Mouse (Mus musculus) lung, embryonic 14.5 days (tissue): ENCODE measurements at regions not wholly inside any gene's neighbourhood (a gene's known extent, or its start where the extent isn't known, plus 50 kb on each side); places are given as distances from the start of the nearest gene placed in this dataset.

Experiments
- ATAC-seq: fragments of 200-750 bp; cut with Nextera tagmentation; 2 replicates; pipeline ENCODE4 v1.8.0; 2017; ENCODE audit warnings: mild to moderate bottlenecking, moderate TSS enrichment, moderate library complexity; ENCODE audit not compliant: insufficient read depth
- DNase-seq: peaks from one replicate; pipeline ENCODE4 v3.0.0-alpha.2; 2015
- H3K27ac ChIP-seq: fragments of 300-500 bp; sonication (generic); 2 replicates; pipeline ENCODE4 v1.5.1; 2014; ENCODE audit warnings: low read depth, mild to moderate bottlenecking, moderate library complexity
- H3K27me3 ChIP-seq: fragments of 300-500 bp; sonication (generic); 2 replicates; pipeline ENCODE4 v1.6.1; 2014; ENCODE audit warnings: low read length, control low read depth; ENCODE audit not compliant: insufficient read depth
- H3K36me3 ChIP-seq: fragments of 300-500 bp; sonication (generic); 2 replicates; pipeline ENCODE4 v1.6.1; 2014; ENCODE audit warnings: control low read depth; ENCODE audit not compliant: insufficient read depth
- H3K4me1 ChIP-seq: fragments of 300-500 bp; sonication (generic); 2 replicates; pipeline ENCODE4 v1.6.1; 2014; ENCODE audit warnings: antibody characterized with exemption, control low read depth; ENCODE audit not compliant: insufficient read depth
- H3K4me2 ChIP-seq: fragments of 300-500 bp; sonication (generic); 2 replicates; pipeline ENCODE4 v1.6.1; 2014; ENCODE audit warnings: mild to moderate bottlenecking
- H3K4me3 ChIP-seq: fragments of 300-500 bp; sonication (generic); 2 replicates; pipeline ENCODE4 v1.5.1; 2014; ENCODE audit warnings: low read depth, low read length
- H3K9ac ChIP-seq: fragments of 300-500 bp; sonication (generic); 2 replicates; pipeline ENCODE4 v1.6.1; 2014
- H3K9me3 ChIP-seq: fragments of 300-500 bp; sonication (generic); 2 replicates; pipeline ENCODE4 v1.6.1; 2016; ENCODE audit warnings: low read depth, low read length, control low read depth
- CTCF ChIP-seq: IDR thresholded peaks from 2 replicates; pipeline ENCODE4 v1.5.1; 2016; ENCODE audit warnings: antibody characterized with exemption, low read depth
- WGBS: fragments of 180-500 bp; shearing (Covaris S2); extraction: QIAGEN DNeasy Blood & Tissue Kit; methylation state at CpG from one replicate; pipeline ENCODE4 v1.1.7; 2014; 5-methylcytosine and 5-hydroxymethylcytosine counted together

- Histone ChIP-seq H3K36me3 (no peaks in the 10 kb centered on the region), H3K4me1 (no peaks in the 10 kb centered on the region), H3K4me2 (no peak overlapping the region), H3K27ac (no peak overlapping the region), H3K27me3 (no peaks in the 10 kb centered on the region), H3K4me3 (no peak overlapping the region), H3K9ac (no peak overlapping the region), H3K9me3 (no peaks in the 10 kb centered on the region)
- ATAC-seq (no peak), DNase-seq (no peak)
- no peak for TF ChIP-seq CTCF
- WGBS, result 58% methylated on average over 5 of the region's 5 CpGs
These were observed 274.2 kb upstream of the Clint1 start for GRCm38 (mm10) chr11:45577469-45578154.

- Histone ChIP-seq H3K4me3 (no peak overlapping the region), H3K4me2 (no peak overlapping the region), H3K27me3 (no peaks in the 10 kb centered on the region), H3K36me3 (no peaks in the 10 kb centered on the region), H3K27ac (no peak overlapping the region), H3K4me1 (no peaks in the 10 kb centered on the region), H3K9me3 (no peaks in the 10 kb centered on the region), H3K9ac (no peak overlapping the region)
- no peak for ATAC-seq
- DNase-seq, result no peak
- WGBS, result 38% methylated on average over 3 of the region's 3 CpGs
- TF ChIP-seq CTCF, result no peak
These were observed 259.5 kb upstream of the Clint1 start for GRCm38 (mm10) chr11:45592335-45592734.

DNA sequence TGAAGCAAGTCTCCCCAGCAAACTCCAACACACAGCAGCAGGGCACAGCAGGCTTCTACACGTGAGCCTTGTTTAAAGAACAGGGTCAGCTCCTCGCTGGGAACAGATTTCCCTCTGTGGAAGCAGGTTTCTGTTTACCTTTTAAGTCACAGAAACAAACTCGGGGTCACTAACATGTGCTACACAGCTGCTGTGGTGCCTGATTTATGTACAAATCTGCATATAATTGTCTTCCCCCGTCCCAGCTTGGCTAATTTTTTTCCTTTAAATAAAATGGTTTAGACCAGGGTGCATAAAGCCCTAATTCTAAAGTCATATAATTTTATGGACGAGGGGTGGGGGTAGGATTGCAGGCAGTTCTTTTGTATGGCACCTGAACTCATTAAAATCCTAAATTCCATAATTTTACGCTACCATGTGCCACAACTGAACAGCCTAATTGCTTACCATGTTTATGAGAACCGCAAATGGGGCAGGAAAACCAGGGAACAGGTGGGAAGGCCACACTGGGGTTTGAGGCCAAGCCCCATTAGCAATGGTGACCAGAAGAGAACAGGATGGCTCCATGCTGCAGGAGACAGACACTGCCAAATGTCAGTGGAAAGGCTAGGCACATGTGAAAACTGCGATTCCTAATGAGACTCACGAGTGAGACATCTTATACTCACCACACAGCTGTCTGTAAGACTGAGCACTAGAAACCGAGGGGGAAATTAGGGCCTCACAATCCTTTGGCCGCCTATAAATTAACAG lies 258.8 kb upstream of the Clint1 start:
- DNase-seq (no peak), ATAC-seq (no peak)
- Histone ChIP-seq H3K9ac (no peak overlapping the region), H3K4me2 (no peak overlapping the region), H3K4me1 (no peaks in the 10 kb centered on the region), H3K27ac (no peak overlapping the region), H3K27me3 (no peaks in the 10 kb centered on the region), H3K9me3 (no peaks in the 10 kb centered on the region), H3K36me3 (no peaks in the 10 kb centered on the region), H3K4me3 (no peak overlapping the region)
- TF ChIP-seq CTCF, result no peak
- WGBS, result 42% methylated on average over 11 of the region's 11 CpGs

- WGBS, result 36% methylated on average over 6 of the region's 6 CpGs
- Histone ChIP-seq H3K9me3 (no peaks in the 10 kb centered on the region), H3K4me2 (no peak overlapping the region), H3K4me1 (no peaks in the 10 kb centered on the region), H3K27ac (no peak overlapping the region), H3K4me3 (no peak overlapping the region), H3K27me3 (no peaks in the 10 kb centered on the region), H3K36me3 (no peaks in the 10 kb centered on the region), H3K9ac (no peak overlapping the region)
- ATAC-seq, result no peak
- DNase-seq, result no peak
- no peak for TF ChIP-seq CTCF
These were observed 256.5 kb upstream of the Clint1 start for GRCm38 (mm10) chr11:45595372-45595771.

- Histone ChIP-seq H3K9me3 (no peaks in the 10 kb centered on the region), H3K4me1 (no peaks in the 10 kb centered on the region), H3K9ac (no peak overlapping the region), H3K4me2 (no peak overlapping the region), H3K27me3 (no peaks in the 10 kb centered on the region), H3K36me3 (no peaks in the 10 kb centered on the region), H3K4me3 (no peak overlapping the region), H3K27ac (no peak overlapping the region)
- TF ChIP-seq CTCF, result no peak
- ATAC-seq (no peak), DNase-seq (no peak)
- 87% methylated on average over 2 of the region's 2 CpGs for WGBS
These were observed 230.0 kb upstream of the Clint1 start for GRCm38 (mm10) chr11:45621824-45622223.

DNA sequence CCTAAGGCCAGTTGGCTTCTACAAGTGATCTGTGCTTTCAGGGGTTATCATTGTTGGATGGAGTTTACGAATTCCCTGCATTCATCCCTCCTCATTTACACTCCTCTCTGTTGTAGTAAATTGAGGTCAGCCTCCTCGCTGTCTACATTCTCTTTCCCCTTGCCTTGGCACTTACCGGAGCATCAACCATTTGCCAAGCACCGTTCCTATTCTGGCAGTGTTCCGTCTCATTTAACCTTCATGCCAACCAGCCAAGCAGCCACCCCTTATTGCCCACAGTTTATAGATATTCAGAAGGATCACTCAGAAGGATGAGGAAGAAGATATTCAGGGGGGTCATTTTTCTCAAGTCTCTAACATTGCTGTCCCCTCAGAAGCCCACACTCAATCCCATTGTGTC lies 229.2 kb upstream of the Clint1 start:
- DNase-seq (no peak), ATAC-seq (no peak)
- Histone ChIP-seq H3K4me3 (no peak overlapping the region), H3K9ac (no peak overlapping the region), H3K36me3 (no peaks in the 10 kb centered on the region), H3K9me3 (no peaks in the 10 kb centered on the region), H3K4me1 (no peaks in the 10 kb centered on the region), H3K27ac (no peak overlapping the region), H3K27me3 (no peaks in the 10 kb centered on the region), H3K4me2 (no peak overlapping the region)
- TF ChIP-seq CTCF, result no peak
- 83% methylated on average over 5 of the region's 5 CpGs for WGBS

- Histone ChIP-seq H3K4me1 (no peaks in the 10 kb centered on the region), H3K27me3 (no peaks in the 10 kb centered on the region), H3K27ac (no peak overlapping the region), H3K9ac (no peak overlapping the region), H3K4me2 (no peak overlapping the region), H3K36me3 (no peaks in the 10 kb centered on the region), H3K4me3 (no peak overlapping the region), H3K9me3 (no peaks in the 10 kb centered on the region)
- DNase-seq (no peak), ATAC-seq (no peak)
- WGBS, result 63% methylated on average over 7 of the region's 7 CpGs
- TF ChIP-seq CTCF, result no peak
These were observed 227.6 kb upstream of the Clint1 start for GRCm38 (mm10) chr11:45624233-45624632.
